Mouse (Mus musculus): Measurements from ENCODE around the gene Pianp.

GRCm38 (mm10) chr6:125009129-125009180, 12.5 kb downstream of the Pianp start, which contains the start of gene Zfp384:
- TF ChIP-seq CTCF (IDR thresholded peaks at IDR 0.05; ENCODE audit: insufficient read depth, low read depth, low read length) (no peak), POLR2A (IDR thresholded peaks at IDR 0.05; ENCODE audit: insufficient read depth, low read depth, low read length) (no peak)
